Mouse (Mus musculus) cortical plate, adult 2 months (tissue): ENCODE data around the gene Pithd1.

Experiments
- CTCF ChIP-seq: fragments of 200-500 bp; IDR thresholded peaks from 2 replicates; pipeline ENCODE4 v1.5.1; 2011; ENCODE audit warnings: mild to moderate bottlenecking, control low read depth, low read length; ENCODE audit not compliant: insufficient read depth; ENCODE audit errors: extremely low read depth
- POLR2A ChIP-seq: fragments of 200-500 bp; IDR thresholded peaks from 2 replicates; pipeline ENCODE4 v1.6.1; 2011; ENCODE audit warnings: mild to moderate bottlenecking, low read length, control low read depth; ENCODE audit not compliant: insufficient read depth; ENCODE audit errors: extremely low read depth

- TF ChIP-seq CTCF (no peak), POLR2A (no peak)
These were observed 40.3 kb downstream of the Pithd1 start for GRCm38 (mm10) chr4:135946659-135947301.
